Mouse (Mus musculus) neural tube, embryonic 12.5 days (tissue): Measurements from ENCODE around the gene Nckap5. TPM values are rescaled to one million over a fixed set of nuclear protein-coding genes. Genes with fewer than 3 reads are reported as not detected.

Experiments
- ATAC-seq: fragments of 200-750 bp; cut with Nextera tagmentation; 2 replicates; pipeline ENCODE4 v1.8.0; 2017; ENCODE audit warnings: low read depth, mild to moderate bottlenecking, moderate TSS enrichment, moderate library complexity; ENCODE audit not compliant: low FRiP score
- H3K27ac ChIP-seq: fragments of 300-500 bp; sonication (generic); 2 replicates; pipeline ENCODE4 v1.5.1; 2016
- H3K27me3 ChIP-seq: fragments of 300-500 bp; sonication (generic); replicated peaks from 2 replicates; pipeline ENCODE4 v1.6.1; 2016; ENCODE audit warnings: mild to moderate bottlenecking
- H3K36me3 ChIP-seq: fragments of 300-500 bp; sonication (generic); 2 replicates; pipeline ENCODE4 v1.6.1; 2016; ENCODE audit warnings: mild to moderate bottlenecking
- H3K4me1 ChIP-seq: fragments of 300-500 bp; sonication (generic); 2 replicates; pipeline ENCODE4 v1.6.1; 2016
- H3K4me2 ChIP-seq: fragments of 300-500 bp; sonication (generic); replicated peaks from 2 replicates; pipeline ENCODE4 v1.6.1; 2016; ENCODE audit warnings: mild to moderate bottlenecking
- H3K4me3 ChIP-seq: fragments of 300-500 bp; sonication (generic); 2 replicates; pipeline ENCODE4 v1.5.1; 2016
- H3K9ac ChIP-seq: fragments of 300-500 bp; sonication (generic); 2 replicates; pipeline ENCODE4 v1.6.1; 2016; ENCODE audit warnings: mild to moderate bottlenecking
- H3K9me3 ChIP-seq: fragments of 300-500 bp; sonication (generic); 2 replicates; pipeline ENCODE4 v1.6.1; 2016; ENCODE audit warnings: mild to moderate bottlenecking
- WGBS: fragments of 180-500 bp; shearing (Covaris S2); methylation state at CpG from one replicate; pipeline ENCODE4 v1.1.7; 2016; 5-methylcytosine and 5-hydroxymethylcytosine counted together
- polyA plus RNA-seq: library from polyadenylated mRNA; unstranded; fragments of >200 nt; fragmentation: Nextera tagmentation; extraction: Ambion mirVana; gene quantifications from 2 replicates; pipeline ENCODE4 v1.2.1, GENCODE M21; 2016

The Nckap5 gene
- polyA plus RNA-seq, 1 experiment from 2014 or later: 25.4 TPM

GRCm38 (mm10) chr1:126210212-126210611, 620.4 kb downstream of the Nckap5 start:
- H3K4me1 ChIP-seq: no peaks in the 10 kb centered on the region
- ATAC-seq: no peak
- H3K4me2 ChIP-seq: no peak overlapping the region
- H3K27ac ChIP-seq: no peak overlapping the region
- H3K4me3 ChIP-seq: no peak overlapping the region
- H3K9ac ChIP-seq: no peak overlapping the region
- H3K27me3 ChIP-seq: no peaks in the 10 kb centered on the region
- no peaks in the 10 kb centered on the region for H3K36me3 ChIP-seq
- 89% methylated on average over 6 of the region's 6 CpGs for WGBS
- no peaks in the 10 kb centered on the region for H3K9me3 ChIP-seq

DNA sequence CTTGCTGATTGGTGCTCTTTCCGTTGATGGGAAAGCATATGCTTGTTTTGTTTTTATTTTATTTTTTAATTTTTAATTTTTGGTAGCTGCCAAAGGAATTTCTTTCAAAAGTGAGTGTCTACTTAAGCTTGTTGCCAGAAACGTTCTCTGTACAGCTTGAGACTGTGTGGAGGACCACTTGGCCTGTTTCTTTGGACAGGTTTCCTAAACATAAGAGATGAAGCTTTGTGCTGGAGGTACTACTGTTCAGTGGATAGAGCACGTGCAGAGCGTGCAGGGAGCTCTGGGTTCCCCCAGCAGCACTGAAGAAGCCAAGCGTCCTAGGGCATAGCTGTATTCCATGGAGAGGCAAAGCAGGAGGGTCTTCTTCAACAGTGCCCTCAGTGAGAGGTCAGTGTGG, 620.9 kb downstream of the Nckap5 start:
- WGBS: 92% methylated on average over 5 of the region's 5 CpGs
- ATAC-seq: no peak
- H3K9me3 ChIP-seq: no peaks in the 10 kb centered on the region

DNA sequence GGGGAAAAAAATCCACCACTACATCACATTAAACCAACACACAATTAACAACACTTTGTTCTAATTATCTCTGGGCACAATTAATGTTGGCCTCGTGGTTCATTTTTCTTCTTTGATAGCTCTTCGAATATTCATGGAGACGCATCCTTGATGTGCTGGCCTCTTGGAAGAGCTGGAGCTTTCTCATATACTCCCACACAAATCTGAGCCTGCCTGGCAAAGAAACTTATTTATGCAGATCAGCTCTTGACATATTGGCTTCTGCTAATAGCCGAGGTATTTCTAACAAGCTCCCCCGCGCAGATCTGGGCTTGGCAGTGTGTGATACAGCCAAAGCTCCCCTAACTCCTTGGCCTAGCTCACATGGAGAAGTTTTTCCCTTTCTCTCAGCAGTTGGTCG, 621.5 kb downstream of the Nckap5 start:
- Histone ChIP-seq H3K4me2 (no peak overlapping the region), H3K9ac (no peak overlapping the region), H3K27ac (no peak overlapping the region), H3K27me3 (no peaks in the 10 kb centered on the region), H3K36me3 (no peaks in the 10 kb centered on the region), H3K4me3 (no peak overlapping the region), H3K9me3 (no peaks in the 10 kb centered on the region), H3K4me1 (no peaks in the 10 kb centered on the region)
- 86% methylated on average over 7 of the region's 7 CpGs for WGBS
- ATAC-seq: no peak

More for the DNA sequence above, 620.9 kb downstream of the Nckap5 start:
- Histone ChIP-seq H3K36me3 (no peaks in the 10 kb centered on the region), H3K9ac (no peak overlapping the region), H3K4me2 (no peak overlapping the region), H3K4me3 (no peak overlapping the region), H3K27me3 (no peaks in the 10 kb centered on the region), H3K4me1 (no peaks in the 10 kb centered on the region), H3K27ac (no peak overlapping the region)

GRCm38 (mm10) chr1:126196937-126197336, 633.7 kb downstream of the Nckap5 start:
- Histone ChIP-seq H3K4me1 (no peaks in the 10 kb centered on the region), H3K9me3 (no peaks in the 10 kb centered on the region), H3K36me3 (no peaks in the 10 kb centered on the region), H3K27ac (no peak overlapping the region), H3K27me3 (no peaks in the 10 kb centered on the region), H3K9ac (no peak overlapping the region), H3K4me3 (no peak overlapping the region), H3K4me2 (no peak overlapping the region)
- ATAC-seq: no peak

GRCm38 (mm10) chr1:126190353-126190752, 640.2 kb downstream of the Nckap5 start:
- H3K4me3 ChIP-seq: no peak overlapping the region
- H3K36me3 ChIP-seq: no peaks in the 10 kb centered on the region
- H3K27me3 ChIP-seq: no peaks in the 10 kb centered on the region
- no peak overlapping the region for H3K27ac ChIP-seq
- no peaks in the 10 kb centered on the region for H3K4me1 ChIP-seq
- 83% methylated on average over 4 of the region's 4 CpGs for WGBS
- no peak overlapping the region for H3K4me2 ChIP-seq
- ATAC-seq: no peak
- no peak overlapping the region for H3K9ac ChIP-seq
- H3K9me3 ChIP-seq: no peaks in the 10 kb centered on the region

DNA sequence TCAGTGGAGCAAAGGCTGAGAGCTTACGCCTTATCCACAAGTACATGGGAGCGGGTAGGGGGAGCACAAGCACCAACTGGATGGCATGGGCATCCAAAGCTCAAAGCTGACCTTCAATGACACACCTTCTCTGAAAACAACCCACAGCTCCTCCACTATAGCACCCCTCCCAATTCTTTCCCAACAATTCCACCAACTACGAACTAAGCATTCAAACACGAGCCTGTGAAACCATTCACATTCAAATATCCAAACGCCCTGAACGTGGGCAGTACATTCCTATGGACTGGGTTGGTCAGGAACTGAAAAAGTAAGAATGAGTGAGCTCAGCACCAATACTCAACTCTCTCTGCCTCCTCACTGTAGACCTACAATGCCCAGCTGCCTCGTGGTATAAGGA, 646.8 kb downstream of the Nckap5 start:
- no peak for ATAC-seq
- Histone ChIP-seq H3K9ac (no peak overlapping the region), H3K27me3 (no peaks in the 10 kb centered on the region), H3K4me1 (no peaks in the 10 kb centered on the region), H3K9me3 (no peaks in the 10 kb centered on the region), H3K36me3 (no peaks in the 10 kb centered on the region), H3K4me2 (no peak overlapping the region), H3K27ac (no peak overlapping the region), H3K4me3 (no peak overlapping the region)
- WGBS: 90% methylated on average over 7 of the region's 7 CpGs

- H3K36me3 ChIP-seq: no peaks in the 10 kb centered on the region
- no peaks in the 10 kb centered on the region for H3K9me3 ChIP-seq
- 0 out of 2 replicates have a peak, but pooled peaks cover 5% of the 10 kb centered on the region for H3K4me1 ChIP-seq
- no peak overlapping the region for H3K27ac ChIP-seq
- WGBS: 42% methylated on average over 1 of the region's 1 CpGs
- H3K4me3 ChIP-seq: no peak overlapping the region
- no peaks in the 10 kb centered on the region for H3K27me3 ChIP-seq
- no peak overlapping the region for H3K4me2 ChIP-seq
- ATAC-seq: peak; percentile 44
- no peak overlapping the region for H3K9ac ChIP-seq
These were observed 662.0 kb downstream of the Nckap5 start for GRCm38 (mm10) chr1:126168579-126168978.

DNA sequence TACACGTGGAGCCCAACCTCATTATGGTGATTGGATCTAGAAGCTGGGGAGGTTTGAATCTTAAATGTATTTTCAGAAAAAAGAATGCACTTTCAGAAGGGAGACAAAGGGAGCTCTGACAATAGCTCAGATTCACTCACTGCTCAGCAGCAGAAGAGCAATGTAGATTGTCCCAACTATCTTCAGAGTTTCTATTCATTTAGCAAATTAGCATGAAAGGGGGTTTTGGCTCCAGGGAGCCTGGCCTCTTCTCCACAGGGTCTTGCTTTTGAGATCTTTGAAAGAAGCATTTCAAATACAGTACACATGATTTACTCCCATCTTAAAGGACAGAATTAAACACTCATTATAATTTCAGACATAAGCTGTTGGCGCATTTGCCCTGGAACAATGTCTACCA, 662.5 kb downstream of the Nckap5 start:
- Histone ChIP-seq H3K4me2 (no peak overlapping the region), H3K27me3 (no peaks in the 10 kb centered on the region), H3K36me3 (no peaks in the 10 kb centered on the region), H3K9ac (no peak overlapping the region), H3K27ac (no peak overlapping the region), H3K4me1 (0 out of 2 replicates have a peak, but pooled peaks cover 5% of the 10 kb centered on the region), H3K4me3 (no peak overlapping the region), H3K9me3 (no peaks in the 10 kb centered on the region)
- WGBS: 22% methylated on average over 2 of the region's 2 CpGs
- no peak for ATAC-seq

DNA sequence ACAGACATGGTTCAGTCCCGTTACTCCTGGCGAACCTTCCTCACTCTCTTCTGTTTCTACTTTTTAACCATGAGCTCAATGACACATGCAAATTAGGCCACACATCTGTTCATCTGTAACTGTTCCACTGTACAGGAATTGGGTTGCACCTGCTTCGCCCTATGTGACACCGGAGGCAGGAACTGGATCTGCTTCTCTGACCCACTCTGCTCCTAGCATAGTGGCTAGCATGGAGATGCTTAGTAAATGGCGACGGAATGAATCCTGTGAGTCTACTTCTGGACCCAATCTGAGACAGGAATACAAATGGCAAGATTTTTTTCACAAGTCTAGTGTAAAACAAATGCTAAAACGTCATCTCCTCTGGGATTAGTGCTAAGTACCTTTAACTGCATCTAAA, 663.1 kb downstream of the Nckap5 start:
- Histone ChIP-seq H3K27ac (no peak overlapping the region), H3K27me3 (no peaks in the 10 kb centered on the region), H3K4me3 (no peak overlapping the region), H3K9ac (no peak overlapping the region), H3K4me2 (no peak overlapping the region), H3K4me1 (0 out of 2 replicates have a peak, but pooled peaks cover 5% of the 10 kb centered on the region), H3K36me3 (no peaks in the 10 kb centered on the region), H3K9me3 (no peaks in the 10 kb centered on the region)
- no peak for ATAC-seq
- WGBS: 69% methylated on average over 7 of the region's 7 CpGs

DNA sequence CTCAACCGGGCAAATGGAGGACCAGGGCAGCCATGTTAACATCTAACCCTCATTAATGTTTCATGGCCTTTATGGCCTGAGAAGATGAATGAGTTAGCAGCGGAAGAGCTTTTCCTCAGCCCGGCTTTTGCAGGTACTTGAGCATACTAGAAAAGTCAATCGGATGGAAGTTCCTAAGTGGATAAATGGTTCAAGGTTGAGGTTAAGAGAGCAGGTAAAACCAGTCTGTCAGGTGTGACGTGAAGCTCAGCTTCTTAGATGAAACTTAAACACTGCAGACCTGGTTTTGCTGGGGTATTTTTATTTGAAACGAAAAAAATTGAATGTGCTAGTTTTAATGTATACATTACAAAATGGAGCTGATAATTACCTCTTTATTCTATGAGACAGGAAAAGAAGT, 671.3 kb downstream of the Nckap5 start:
- H3K27me3 ChIP-seq: no peaks in the 10 kb centered on the region
- H3K4me2 ChIP-seq: no peak overlapping the region
- H3K9ac ChIP-seq: no peak overlapping the region
- no peak for ATAC-seq
- no peaks in the 10 kb centered on the region for H3K9me3 ChIP-seq
- no peaks in the 10 kb centered on the region for H3K36me3 ChIP-seq
- H3K4me3 ChIP-seq: no peak overlapping the region
- 75% methylated on average over 6 of the region's 6 CpGs for WGBS
- H3K27ac ChIP-seq: no peak overlapping the region
- no peaks in the 10 kb centered on the region for H3K4me1 ChIP-seq

- WGBS: 83% methylated on average over 5 of the region's 5 CpGs
- Histone ChIP-seq H3K4me1 (no peaks in the 10 kb centered on the region), H3K36me3 (no peaks in the 10 kb centered on the region), H3K9ac (no peak overlapping the region), H3K4me3 (no peak overlapping the region), H3K9me3 (no peaks in the 10 kb centered on the region), H3K4me2 (no peak overlapping the region), H3K27me3 (no peaks in the 10 kb centered on the region), H3K27ac (no peak overlapping the region)
- no peak for ATAC-seq
These were observed 674.8 kb downstream of the Nckap5 start for GRCm38 (mm10) chr1:126155816-126156215.

- H3K9ac ChIP-seq: no peak overlapping the region
These were observed 676.9 kb downstream of the Nckap5 start for GRCm38 (mm10) chr1:126153516-126154234.

DNA sequence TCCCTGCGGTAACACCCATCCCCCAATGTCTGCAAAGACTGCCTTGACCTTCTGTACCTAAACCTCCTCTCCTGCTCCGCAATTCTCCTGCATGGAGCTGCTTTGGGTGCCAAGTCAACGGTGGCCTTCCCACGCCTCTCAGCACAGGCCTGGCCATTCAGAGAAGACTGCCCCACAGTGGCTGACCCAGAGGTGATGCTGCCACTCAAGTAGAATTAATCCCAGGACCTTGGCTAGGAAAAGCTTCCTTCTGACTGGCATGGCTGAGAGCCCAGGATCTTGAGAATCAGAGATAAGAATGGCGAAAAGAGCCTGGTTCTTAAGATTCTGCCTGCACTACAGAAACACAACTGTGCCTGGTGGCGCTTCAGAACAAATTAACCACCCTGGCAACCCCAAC, 678.4 kb downstream of the Nckap5 start:
- Histone ChIP-seq H3K4me1 (no peaks in the 10 kb centered on the region), H3K27ac (no peak overlapping the region), H3K36me3 (no peaks in the 10 kb centered on the region), H3K4me2 (no peak overlapping the region), H3K27me3 (no peaks in the 10 kb centered on the region), H3K9me3 (no peaks in the 10 kb centered on the region), H3K9ac (no peak overlapping the region), H3K4me3 (no peak overlapping the region)
- WGBS: 90% methylated on average over 6 of the region's 6 CpGs
- no peak for ATAC-seq

More at GRCm38 (mm10) chr1:126153516-126154234, 676.9 kb downstream of the Nckap5 start:
- Histone ChIP-seq H3K4me2 (no peak overlapping the region), H3K9me3 (no peaks in the 10 kb centered on the region), H3K36me3 (no peaks in the 10 kb centered on the region), H3K27me3 (no peaks in the 10 kb centered on the region), H3K27ac (no peak overlapping the region), H3K4me3 (no peak overlapping the region), H3K4me1 (no peaks in the 10 kb centered on the region)
- no peak for ATAC-seq
- WGBS: 88% methylated on average over 6 of the region's 6 CpGs
